Mouse (Mus musculus): Measurements from ENCODE around the gene Serpina1b.
"Not testable (repeated sequence)": the region's sequence is repeated elsewhere in the genome, so short reads cannot be mapped to it uniquely, and the experiment has no call there.

Gene Serpina1b

DNA sequence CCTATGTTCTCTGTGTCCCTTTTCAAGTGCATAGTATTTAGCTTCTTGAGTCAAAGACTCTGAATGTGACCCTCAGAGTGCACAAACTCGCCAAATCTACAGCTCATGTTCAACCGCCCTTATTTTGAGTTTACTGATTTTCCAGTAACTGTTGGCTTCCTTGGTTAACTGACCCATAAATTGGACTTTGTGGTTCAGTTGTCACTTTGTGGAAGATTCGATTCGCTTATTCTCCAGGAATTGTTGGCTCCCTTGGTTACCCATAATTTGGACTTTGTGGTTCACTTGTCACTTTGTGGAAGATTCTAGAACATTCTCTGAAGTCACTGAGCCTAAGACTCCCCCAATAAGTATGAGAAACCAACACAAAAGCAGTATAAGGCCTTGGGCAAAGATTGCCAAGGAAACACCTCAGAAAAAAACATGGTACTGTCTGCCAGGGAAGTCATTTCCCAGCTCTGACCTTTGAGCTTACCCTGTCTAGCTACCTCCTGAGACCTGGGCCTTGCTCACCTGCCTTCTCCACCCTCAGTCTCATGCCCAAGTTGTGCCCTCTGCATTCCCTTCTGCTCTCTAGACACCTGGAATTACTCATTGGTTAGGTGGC, 129.9 kb downstream of the Serpina1b start:
- no peak for DNase-seq (ENCODE audit: low spot score)

DNA sequence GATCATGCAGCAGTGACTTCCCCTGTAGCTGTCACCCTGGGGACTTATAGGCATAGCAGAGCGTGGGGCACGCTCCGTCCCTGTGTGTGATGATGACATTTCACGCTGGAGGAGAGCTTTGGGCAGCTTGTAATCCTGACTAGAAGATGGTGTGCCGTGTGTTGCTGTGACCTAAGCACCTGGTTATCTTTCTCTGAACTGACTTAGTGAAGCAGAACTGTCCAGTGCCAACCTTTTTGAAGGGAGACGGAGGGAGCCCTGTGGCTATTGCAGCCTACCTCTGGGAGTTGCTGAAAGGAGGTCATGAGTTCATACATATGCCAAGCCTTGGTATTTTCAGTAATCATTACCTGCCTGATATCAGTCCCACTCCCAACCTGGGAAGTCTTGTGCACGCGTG, 134.7 kb downstream of the Serpina1b start, which contains the start of gene Serpina1f:
TSS of gene Serpina1f (minus strand) at position 101 of the 400 bp plus-strand sequence.
- DNase-seq (ENCODE audit: low spot score) = no peak

- DNase-seq (ENCODE audit: low spot score) = no peak
Measured at GRCm38 (mm10) chr12:103688221-103688814, 141.9 kb downstream of the Serpina1b start.

DNA sequence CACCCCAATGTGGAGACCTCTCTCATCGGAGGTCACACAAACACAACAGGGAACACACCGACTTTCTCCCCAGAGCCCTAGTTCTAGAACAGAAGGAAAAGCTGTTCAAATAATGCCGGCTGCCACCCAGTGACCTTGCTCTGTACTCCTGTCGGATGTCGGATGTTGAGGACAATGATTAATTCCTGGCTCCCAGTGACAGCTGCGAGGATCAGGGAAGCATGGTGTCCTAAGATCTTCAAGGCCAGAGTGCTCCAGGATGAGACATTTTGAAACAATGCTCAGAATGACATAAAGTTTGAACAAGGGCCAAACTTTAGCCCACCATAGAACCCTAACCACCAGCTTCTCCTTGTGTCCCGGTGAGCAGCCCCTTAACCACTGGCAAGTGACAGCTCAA, 143.2 kb downstream of the Serpina1b start:
- DNase-seq (ENCODE audit: low spot score) = no peak

- peak; percentile 24 for DNase-seq (ENCODE audit: low spot score)
Measured at GRCm38 (mm10) chr12:103686050-103686449, 144.1 kb downstream of the Serpina1b start.

DNA sequence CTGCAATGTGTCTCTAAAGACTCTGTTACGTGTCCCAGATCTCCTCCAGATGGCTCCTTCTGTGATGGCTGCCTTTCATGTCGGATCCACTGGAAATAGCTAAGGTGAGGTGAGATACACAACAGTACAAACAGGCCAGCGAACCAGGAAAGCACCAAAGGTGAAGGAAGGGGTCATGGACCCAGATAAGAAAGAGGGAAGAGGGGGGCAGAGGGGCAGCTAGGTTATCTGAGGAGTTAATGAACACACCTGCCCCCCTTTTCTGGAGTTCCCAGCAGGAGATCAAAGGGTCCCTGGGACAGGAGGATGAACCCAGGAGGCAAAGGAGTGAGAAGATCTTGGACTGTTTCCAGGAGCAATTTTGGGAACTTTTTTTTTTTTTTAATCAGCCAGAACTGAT, 144.8 kb downstream of the Serpina1b start:
- DNase-seq (ENCODE audit: low spot score) = no peak

DNA sequence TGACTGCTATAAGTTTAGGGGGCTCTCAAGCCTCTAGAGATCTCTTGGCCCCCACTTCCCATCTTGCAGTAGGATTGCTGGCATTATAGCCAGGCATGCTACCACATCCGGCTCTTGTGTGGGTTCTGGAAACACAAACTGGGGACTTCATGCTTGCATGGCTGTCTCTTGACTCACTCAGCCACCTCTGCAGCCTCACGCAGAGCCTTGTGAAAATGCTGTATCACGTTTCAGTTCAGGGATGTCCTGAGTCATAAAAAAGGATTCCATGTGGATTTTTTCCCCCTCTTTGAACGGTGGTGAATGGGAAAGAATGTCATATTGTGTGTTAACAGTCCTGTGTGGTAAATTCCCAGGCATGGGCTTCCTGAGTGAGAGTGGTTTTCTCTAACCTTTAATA, 146.4 kb downstream of the Serpina1b start:
- DNase-seq (ENCODE audit: low spot score) = no peak

GRCm38 (mm10) chr12:103681739-103682138, 148.4 kb downstream of the Serpina1b start:
- no peak for DNase-seq (ENCODE audit: low spot score)

GRCm38 (mm10) chr12:103681169-103681568, 149.0 kb downstream of the Serpina1b start:
- no peak for DNase-seq (ENCODE audit: low spot score)

DNA sequence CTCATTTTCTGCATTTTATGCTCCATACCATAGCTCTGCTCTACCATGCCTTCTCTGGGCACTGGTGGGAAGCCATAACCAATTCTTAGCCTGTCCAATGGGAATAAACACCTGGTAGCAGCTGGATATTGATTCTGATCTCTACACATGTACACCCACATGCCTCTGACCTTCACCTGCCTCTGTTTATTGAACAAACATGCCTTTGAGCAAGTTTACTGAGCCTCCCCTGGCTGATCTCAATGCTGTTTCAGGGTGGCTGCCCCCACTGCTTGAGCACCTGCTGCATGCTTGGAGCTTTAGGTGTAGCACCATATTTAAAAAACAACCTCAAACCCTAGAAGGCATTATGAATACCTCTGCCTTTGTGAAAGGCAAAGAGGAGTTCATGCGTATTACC, 150.3 kb downstream of the Serpina1b start:
- DNase-seq (ENCODE audit: low spot score) = not testable (repeated sequence)
